Mouse (Mus musculus) cerebellum, adult 2 months (tissue): ENCODE measurements at regions not wholly inside any gene's neighbourhood (a gene's known extent, or its start where the extent isn't known, plus 50 kb on each side); places are given as distances from the start of the nearest gene placed in this dataset.

Experiments used
- DNase-seq, 2 experiments: peaks; one replicate each; pipeline ENCODE4 v3.0.0; 2021
- H3K27ac ChIP-seq: fragments of 200-500 bp; 2 replicates; pipeline ENCODE4 v1.5.1; 2012; ENCODE audit warnings: low read length, control low read depth, inconsistent platforms; ENCODE audit not compliant: insufficient read depth
- H3K27me3 ChIP-seq: fragments of 200-500 bp; 2 replicates; pipeline ENCODE4 v1.6.1; 2012; ENCODE audit warnings: inconsistent platforms, mild to moderate bottlenecking, low read length, moderate library complexity; ENCODE audit not compliant: control insufficient read depth, insufficient read depth
- H3K4me1 ChIP-seq: fragments of 200-500 bp; 2 replicates; pipeline ENCODE4 v1.6.1; 2011; ENCODE audit warnings: low read length; ENCODE audit not compliant: control insufficient read depth, insufficient read depth
- H3K4me3 ChIP-seq: fragments of 200-500 bp; replicated peaks from 2 replicates; pipeline ENCODE3; 2011; ENCODE audit warnings: mild to moderate bottlenecking, low read depth, low read length, control low read depth; ENCODE audit not compliant: insufficient read depth
- CTCF ChIP-seq: fragments of 200-500 bp; IDR thresholded peaks from 2 replicates; pipeline ENCODE4 v1.5.1; 2011; ENCODE audit warnings: low read depth, mild to moderate bottlenecking, control low read depth, low read length, moderate library complexity, borderline replicate concordance; ENCODE audit not compliant: insufficient read depth
- POLR2A ChIP-seq: fragments of 200-500 bp; IDR thresholded peaks from 2 replicates; pipeline ENCODE4 v1.6.1; 2011; ENCODE audit warnings: low read length, control low read depth, borderline replicate concordance; ENCODE audit not compliant: insufficient read depth
- WGBS: fragments of 180-500 bp; shearing (Covaris S2); methylation state at CpG from one replicate; pipeline ENCODE4 v1.1.7; 2018; 5-methylcytosine and 5-hydroxymethylcytosine counted together

GRCm38 (mm10) chr8:93642770-93643169 lies 107.1 kb upstream of the Ces5a start:
- DNase-seq = no peak
- TF ChIP-seq CTCF = no peak
- TF ChIP-seq POLR2A = no peak
- Histone ChIP-seq H3K4me3 (no peak overlapping the region), H3K27me3 (no peaks in the 10 kb centered on the region; the same call in 1 of the 2 replicates), H3K27ac (no peak overlapping the region), H3K4me1 (peaks cover 9% of the 10 kb centered on the region)
- WGBS = 18% methylated on average over 2 of the region's 2 CpGs

- TF ChIP-seq POLR2A (no peak), CTCF (no peak)
- 49% methylated on average over 4 of the region's 4 CpGs for WGBS
- DNase-seq = peak in 1 of 2 experiments; percentile 46
- no peaks in the 10 kb centered on the region; the same call in 1 of the 2 replicates for H3K27me3 ChIP-seq
- H3K4me1 ChIP-seq = peaks cover 9% of the 10 kb centered on the region
- no peak overlapping the region for H3K4me3 ChIP-seq
- no peak overlapping the region for H3K27ac ChIP-seq
These were observed 108.0 kb upstream of the Ces5a start for GRCm38 (mm10) chr8:93643471-93644215.

GRCm38 (mm10) chr8:93653421-93653820 lies 117.8 kb upstream of the Ces5a start:
- no peak overlapping the region for H3K4me3 ChIP-seq
- WGBS = 87% methylated on average over 2 of the region's 2 CpGs
- TF ChIP-seq POLR2A (no peak), CTCF (no peak)
- H3K4me1 ChIP-seq = peaks cover 11% of the 10 kb centered on the region
- H3K27ac ChIP-seq = no peak overlapping the region
- DNase-seq = peak in 1 of 2 experiments; percentile 21
- no peaks in the 10 kb centered on the region for H3K27me3 ChIP-seq

GRCm38 (mm10) chr8:93653913-93654705 lies 118.5 kb upstream of the Ces5a start:
- Histone ChIP-seq H3K27ac (peak overlapping the region; percentile 26; the same call in 1 of the 2 replicates), H3K4me3 (no peak overlapping the region), H3K4me1 (peaks cover 11% of the 10 kb centered on the region), H3K27me3 (no peaks in the 10 kb centered on the region)
- 28% methylated on average over 14 of the region's 14 CpGs for WGBS
- DNase-seq = peak; percentile 94
- TF ChIP-seq CTCF (no peak), POLR2A (no peak)

- no peaks in the 10 kb centered on the region for H3K27me3 ChIP-seq
- WGBS = 91% methylated on average over 9 of the region's 9 CpGs
- peaks cover 11% of the 10 kb centered on the region for H3K4me1 ChIP-seq
- no peak for TF ChIP-seq CTCF
- no peak for TF ChIP-seq POLR2A
- DNase-seq = no peak
- H3K27ac ChIP-seq = no peak overlapping the region
- no peak overlapping the region for H3K4me3 ChIP-seq
These were observed 120.1 kb upstream of the Ces5a start for GRCm38 (mm10) chr8:93655752-93656151.

- no peak for TF ChIP-seq POLR2A
- TF ChIP-seq CTCF = peak; percentile 98
- no peak overlapping the region for H3K27ac ChIP-seq
- peak; percentile 86 to 89 for DNase-seq
- no peaks in the 10 kb centered on the region for H3K27me3 ChIP-seq
- peak overlapping the region; percentile 49 for H3K4me3 ChIP-seq
- 6% methylated on average over 15 of the region's 15 CpGs for WGBS
- H3K4me1 ChIP-seq = no peaks in the 10 kb centered on the region; the same call in 1 of the 2 replicates
These were observed 126.1 kb upstream of the Ces5a start for GRCm38 (mm10) chr8:93661739-93662138.

GRCm38 (mm10) chr8:93662219-93662618 lies 126.6 kb upstream of the Ces5a start:
- no peak overlapping the region for H3K4me3 ChIP-seq
- H3K27me3 ChIP-seq = no peaks in the 10 kb centered on the region
- TF ChIP-seq CTCF (no peak), POLR2A (no peak)
- H3K4me1 ChIP-seq = no peaks in the 10 kb centered on the region; the same call in 1 of the 2 replicates
- no peak overlapping the region for H3K27ac ChIP-seq
- 84% methylated on average over 5 of the region's 5 CpGs for WGBS
- no peak for DNase-seq
